Mouse (Mus musculus) monocyte, adult 5-6 weeks (primary cell): ENCODE measurements around the gene Tent4b. TPM values are rescaled to one million over a fixed set of nuclear protein-coding genes. Genes with fewer than 3 reads are reported as not detected.

Experiments used
- ATAC-seq: fragments of 153-309, 156-312 bp; replicated peaks from 2 replicates; pipeline ENCODE4 v1.8.0; 2017; ENCODE audit warnings: mild to moderate bottlenecking; ENCODE audit not compliant: low TSS enrichment, insufficient number of reproducible peaks, severe bottlenecking, poor library complexity, low FRiP score
- total RNA-seq: library from RNA; stranded (forward); fragments of 200-1000, 200-491, 200-594 nt; gene quantifications from 3 replicates; pipeline ENCODE4 v1.2.3, GENCODE M21; 2017

The Tent4b gene
- total RNA-seq, 1 experiment from 2014 or later: 54.4 TPM

DNA sequence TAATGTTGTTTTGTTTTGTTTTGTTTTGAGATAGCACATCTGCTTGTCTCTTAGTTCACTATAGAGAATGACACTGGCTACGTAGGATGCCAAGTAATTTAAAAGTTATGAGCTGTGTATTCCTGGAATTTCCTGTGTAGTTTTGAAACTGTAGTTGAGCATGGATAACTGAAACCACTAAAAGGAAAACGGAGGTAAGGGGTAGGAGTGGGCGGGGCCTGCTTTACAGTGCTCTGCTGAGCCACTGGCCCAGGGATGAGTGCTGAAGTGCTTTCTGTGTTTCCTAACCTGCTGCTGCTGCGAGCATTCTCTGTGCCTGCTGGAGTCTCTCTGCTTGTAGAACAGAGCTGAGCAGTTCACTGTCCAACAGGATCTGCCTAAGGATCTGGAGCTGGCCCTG lies 22.3 kb downstream of the Tent4b start:
- no peak for ATAC-seq

DNA sequence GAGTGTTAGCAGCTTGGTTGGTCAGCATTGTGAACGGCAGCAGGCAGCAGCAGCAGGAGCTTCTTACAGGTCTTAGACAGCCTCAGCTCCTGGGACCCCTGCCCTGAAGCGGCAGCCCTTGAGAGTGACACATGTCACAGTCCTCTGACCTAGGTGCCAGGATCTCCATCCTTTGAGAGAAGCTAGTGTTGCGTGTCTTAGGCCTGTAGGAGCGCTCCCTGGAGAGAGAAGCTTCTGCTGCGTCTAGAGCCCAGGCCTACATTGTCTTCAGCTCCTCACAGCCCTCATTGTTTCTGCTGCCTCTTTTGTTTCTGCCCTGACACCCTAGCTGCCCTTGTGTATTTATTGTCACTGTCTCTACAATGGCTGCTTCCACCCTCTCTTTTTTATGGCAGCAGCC lies 26.3 kb downstream of the Tent4b start:
- no peak for ATAC-seq

- no peak for ATAC-seq
These were observed 28.8 kb downstream of the Tent4b start for GRCm38 (mm10) chr8:88227851-88228250.

- ATAC-seq: no peak
These were observed 29.3 kb downstream of the Tent4b start for GRCm38 (mm10) chr8:88228286-88228685.

- ATAC-seq: peak; percentile 53; the same call in 1 of the 2 replicates
These were observed 29.8 kb downstream of the Tent4b start for GRCm38 (mm10) chr8:88228800-88229199.

- no peak for ATAC-seq
These were observed 37.7 kb downstream of the Tent4b start for GRCm38 (mm10) chr8:88236666-88237065.

- no peak for ATAC-seq
These were observed 38.6 kb downstream of the Tent4b start for GRCm38 (mm10) chr8:88237606-88238005.

DNA sequence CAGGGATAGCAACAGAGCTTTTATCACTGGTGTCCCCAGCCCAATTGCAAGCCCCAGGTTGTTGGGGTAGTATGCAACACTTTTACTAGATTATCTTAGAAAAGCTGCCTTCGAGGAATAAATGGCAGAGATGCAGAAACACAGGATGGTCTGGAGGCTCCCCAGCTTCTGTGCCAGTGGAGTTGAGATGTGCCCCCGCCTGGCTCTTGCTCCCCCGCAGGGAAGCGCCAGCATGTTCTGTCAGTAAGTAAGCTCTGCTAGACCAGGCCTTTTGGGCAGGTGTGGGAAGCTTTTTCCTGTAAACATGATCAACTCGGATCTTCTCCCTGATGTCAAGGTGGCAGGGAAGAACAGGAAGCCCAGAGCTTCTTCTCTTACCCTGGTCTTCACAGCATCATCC lies 40.3 kb downstream of the Tent4b start:
- no peak for ATAC-seq

GRCm38 (mm10) chr8:88241871-88242270 lies 42.9 kb downstream of the Tent4b start:
- ATAC-seq: 0 out of 2 replicates have a peak, but pooled peaks have one; percentile 44

GRCm38 (mm10) chr8:88244298-88244697 lies 45.3 kb downstream of the Tent4b start:
- peak; percentile 91 for ATAC-seq

GRCm38 (mm10) chr8:88252791-88253190 lies 53.8 kb downstream of the Tent4b start:
- ATAC-seq: 0 out of 2 replicates have a peak, but pooled peaks have one; percentile 27

DNA sequence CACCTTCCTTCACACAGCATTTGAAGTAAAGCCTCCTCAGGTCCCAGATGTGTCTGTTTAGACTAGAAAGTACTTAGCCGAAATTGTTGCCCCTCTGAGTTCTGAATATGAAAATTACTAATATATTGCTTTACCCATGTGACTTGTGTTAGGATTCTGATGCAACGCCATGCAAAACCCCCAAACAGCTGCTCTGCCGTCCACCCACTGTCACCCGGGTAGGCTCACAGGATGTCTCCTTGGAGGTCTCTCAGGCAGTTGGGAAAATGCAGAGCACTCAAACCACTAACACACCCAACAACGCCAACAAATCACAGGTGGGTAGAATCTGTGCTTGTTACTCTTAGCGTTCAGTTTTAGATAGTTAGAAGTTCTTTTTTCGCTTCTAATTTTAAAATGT lies 55.9 kb downstream of the Tent4b start:
- ATAC-seq: no peak

DNA sequence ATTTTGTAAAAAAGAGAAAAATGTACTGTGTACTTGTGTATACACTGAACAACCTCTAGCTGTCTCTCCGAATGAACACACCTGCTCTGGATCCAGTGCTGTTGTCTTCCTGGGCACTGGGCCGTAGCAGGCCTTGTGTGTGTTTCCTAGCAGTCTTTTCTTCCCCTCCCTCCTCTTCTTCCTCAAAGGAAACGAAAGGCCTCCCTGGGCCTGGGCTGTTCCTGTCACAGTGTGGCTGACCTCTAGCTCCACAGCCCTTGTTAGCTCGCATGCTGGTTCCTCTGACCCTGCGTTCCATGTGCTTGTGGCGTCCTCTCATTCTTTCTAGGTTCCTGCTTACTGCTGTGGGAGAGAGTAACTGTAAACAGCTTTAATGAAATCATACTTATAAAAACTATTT lies 59.0 kb downstream of the Tent4b start:
- ATAC-seq: no peak

GRCm38 (mm10) chr8:88258544-88258943 lies 59.5 kb downstream of the Tent4b start:
- ATAC-seq: no peak

- no peak for ATAC-seq
These were observed 61.5 kb downstream of the Tent4b start for GRCm38 (mm10) chr8:88260466-88260980.

- ATAC-seq: no peak
These were observed 64.0 kb downstream of the Tent4b start for GRCm38 (mm10) chr8:88262831-88263635.

GRCm38 (mm10) chr8:88265511-88265910 lies 66.5 kb downstream of the Tent4b start:
- no peak for ATAC-seq

DNA sequence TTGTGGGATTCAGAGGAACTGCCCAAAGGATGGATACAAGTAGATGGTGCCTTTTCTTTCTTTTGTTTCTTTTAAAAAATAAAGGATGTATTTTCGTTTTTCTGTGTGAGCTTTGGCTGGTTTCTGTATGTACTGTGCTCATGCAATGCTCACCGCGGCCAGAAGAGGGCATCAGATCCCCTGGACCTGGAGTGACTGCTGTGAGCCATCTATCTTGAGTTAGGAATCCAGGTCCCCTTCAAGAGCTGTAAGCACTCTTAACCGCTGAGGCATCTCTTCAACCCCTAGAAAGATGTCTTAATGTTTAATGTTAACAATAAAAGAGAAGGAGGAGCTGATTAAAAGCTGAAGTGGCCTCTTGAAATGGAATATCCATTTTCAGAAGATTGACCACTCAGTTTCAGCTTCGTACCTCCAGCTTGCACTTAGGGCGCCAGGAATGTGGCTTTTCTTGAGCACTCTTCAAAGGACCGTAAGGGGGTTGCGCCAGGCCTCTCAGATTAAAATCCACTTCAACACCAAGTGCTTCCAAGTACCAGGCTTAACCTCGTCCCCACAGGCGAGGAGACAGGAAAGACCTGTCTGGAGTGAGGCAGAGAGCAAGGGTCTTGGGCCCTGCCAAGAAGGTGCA lies 67.3 kb downstream of the Tent4b start:
- ATAC-seq: peak; percentile 81

- no peak for ATAC-seq
These were observed 67.9 kb downstream of the Tent4b start for GRCm38 (mm10) chr8:88266801-88267403.
